Mouse (Mus musculus): ENCODE results near the gene Ttc4.

GRCm38 (mm10) chr4:106713622-106714021 is 34.9 kb upstream of the Ttc4 start:
- TF ChIP-seq CTCF (IDR thresholded peaks at IDR 0.05; ENCODE audit: insufficient read depth, low read length) (no peak), POLR2A (IDR thresholded peaks at IDR 0.05; ENCODE audit: borderline replicate concordance, extremely low read depth, low read depth, low read length) (no peak)

Data from lung, adult 2 months (tissue).